Mouse (Mus musculus) ES-Bruce4 (cell line): ENCODE measurements around the gene Man1c1. TPM values are rescaled to one million over a fixed set of nuclear protein-coding genes. Genes with fewer than 3 reads are reported as not detected.

Source experiments
- H3K27ac ChIP-seq: 2 replicates; pipeline ENCODE4 v1.5.1; 2012; ENCODE audit warnings: low read length, inconsistent platforms; ENCODE audit not compliant: insufficient read depth
- H3K27me3 ChIP-seq: 2 replicates; pipeline ENCODE4 v1.6.1; 2012; ENCODE audit warnings: mild to moderate bottlenecking, low read length, inconsistent platforms; ENCODE audit not compliant: control insufficient read depth, poor library complexity, insufficient read depth, severe bottlenecking
- H3K36me3 ChIP-seq: 2 replicates; pipeline ENCODE4 v1.6.1; 2012; ENCODE audit warnings: inconsistent platforms, mild to moderate bottlenecking, low read length, moderate library complexity; ENCODE audit not compliant: control insufficient read depth, poor library complexity, insufficient read depth, severe bottlenecking
- H3K4me1 ChIP-seq: one replicate; pipeline ENCODE4 v1.8.1; 2011; ENCODE audit warnings: low read length; ENCODE audit not compliant: control insufficient read depth, insufficient read depth
- H3K4me3 ChIP-seq: 2 replicates; pipeline ENCODE4 v1.5.1; 2011; ENCODE audit warnings: low read depth, mild to moderate bottlenecking, low read length
- H3K9ac ChIP-seq: 2 replicates; pipeline ENCODE4 v1.6.1; 2012; ENCODE audit warnings: low read depth, mild to moderate bottlenecking, inconsistent platforms; ENCODE audit not compliant: poor library complexity, severe bottlenecking
- H3K9me3 ChIP-seq: replicated peaks from 2 replicates; pipeline ENCODE4 v1.6.1; 2012; ENCODE audit warnings: mild to moderate bottlenecking, low read length, inconsistent platforms; ENCODE audit not compliant: control insufficient read depth, poor library complexity, insufficient read depth, severe bottlenecking
- CTCF ChIP-seq: IDR thresholded peaks from one replicate; pipeline ENCODE4 v1.8.1; 2011; ENCODE audit warnings: low read depth, low read length
- EP300 ChIP-seq: IDR thresholded peaks from 2 replicates; pipeline ENCODE4 v1.6.1; 2011; ENCODE audit warnings: low read depth, low read length; ENCODE audit not compliant: insufficient read depth
- POLR2A ChIP-seq: IDR thresholded peaks from one replicate; pipeline ENCODE4 v1.8.1; 2011; ENCODE audit warnings: low read length; ENCODE audit not compliant: insufficient read depth
- polyA plus RNA-seq: library from polyadenylated mRNA; stranded (reverse); fragments of >200 nt; gene quantifications from 2 replicates; pipeline ENCODE4 v1.2.4, GENCODE M21; 2011; ENCODE audit warnings: low read depth; ENCODE audit not compliant: missing spikeins, insufficient read depth, insufficient read length

Man1c1 gene
- polyA plus RNA-seq, 1 experiment = 7.1 TPM

GRCm38 (mm10) chr4:134610616-134611015 is 93.5 kb downstream of the Man1c1 start:
- Histone ChIP-seq H3K4me3 (no peak overlapping the region), H3K27me3 (no peaks in the 10 kb centered on the region), H3K9ac (no peak overlapping the region), H3K4me1 (no peaks in the 10 kb centered on the region), H3K9me3 (no peaks in the 10 kb centered on the region), H3K36me3 (no peaks in the 10 kb centered on the region), H3K27ac (no peak overlapping the region)
- TF ChIP-seq POLR2A (no peak), CTCF (no peak), EP300 (no peak)

- no peaks in the 10 kb centered on the region for H3K36me3 ChIP-seq
- H3K9ac ChIP-seq = no peak overlapping the region
- H3K9me3 ChIP-seq = no peaks in the 10 kb centered on the region
- TF ChIP-seq EP300 (no peak), CTCF (no peak), POLR2A (no peak)
- no peaks in the 10 kb centered on the region for H3K4me1 ChIP-seq
- H3K27ac ChIP-seq = no peak overlapping the region
- no peak overlapping the region for H3K4me3 ChIP-seq
- H3K27me3 ChIP-seq = no peaks in the 10 kb centered on the region
Measured at GRCm38 (mm10) chr4:134607679-134608078, 96.4 kb downstream of the Man1c1 start.

GRCm38 (mm10) chr4:134606054-134606453 is 98.0 kb downstream of the Man1c1 start:
- Histone ChIP-seq H3K36me3 (no peaks in the 10 kb centered on the region), H3K9me3 (no peaks in the 10 kb centered on the region), H3K27ac (no peak overlapping the region), H3K27me3 (no peaks in the 10 kb centered on the region), H3K4me1 (no peaks in the 10 kb centered on the region), H3K9ac (no peak overlapping the region), H3K4me3 (no peak overlapping the region)
- TF ChIP-seq EP300 (no peak), POLR2A (no peak), CTCF (no peak)

GRCm38 (mm10) chr4:134604472-134604871 is 99.6 kb downstream of the Man1c1 start:
- no peaks in the 10 kb centered on the region for H3K36me3 ChIP-seq
- no peaks in the 10 kb centered on the region for H3K9me3 ChIP-seq
- TF ChIP-seq CTCF = no peak
- no peak for TF ChIP-seq POLR2A
- TF ChIP-seq EP300 = no peak
- no peak overlapping the region for H3K27ac ChIP-seq
- no peak overlapping the region for H3K4me3 ChIP-seq
- H3K9ac ChIP-seq = no peak overlapping the region
- H3K4me1 ChIP-seq = no peaks in the 10 kb centered on the region
- no peaks in the 10 kb centered on the region for H3K27me3 ChIP-seq

GRCm38 (mm10) chr4:134603553-134603952 is 100.5 kb downstream of the Man1c1 start:
- no peaks in the 10 kb centered on the region for H3K36me3 ChIP-seq
- H3K9me3 ChIP-seq = no peaks in the 10 kb centered on the region
- no peaks in the 10 kb centered on the region for H3K4me1 ChIP-seq
- H3K27me3 ChIP-seq = no peaks in the 10 kb centered on the region
- H3K4me3 ChIP-seq = no peak overlapping the region
- H3K27ac ChIP-seq = no peak overlapping the region
- TF ChIP-seq EP300 = no peak
- TF ChIP-seq POLR2A = no peak
- no peak overlapping the region for H3K9ac ChIP-seq

GRCm38 (mm10) chr4:134602610-134603009 is 101.5 kb downstream of the Man1c1 start:
- H3K4me3 ChIP-seq = no peak overlapping the region
- TF ChIP-seq POLR2A = no peak
- no peak for TF ChIP-seq EP300
- no peak for TF ChIP-seq CTCF
- no peaks in the 10 kb centered on the region for H3K4me1 ChIP-seq
- no peaks in the 10 kb centered on the region for H3K36me3 ChIP-seq
- no peak overlapping the region for H3K9ac ChIP-seq
- H3K9me3 ChIP-seq = no peaks in the 10 kb centered on the region
- H3K27me3 ChIP-seq = no peaks in the 10 kb centered on the region
- H3K27ac ChIP-seq = no peak overlapping the region
